Mouse (Mus musculus) bone marrow, adult 2 months (tissue): ENCODE data around the gene Smim5.

ENCODE experiments used
- CTCF ChIP-seq: fragments of 200-500 bp; IDR thresholded peaks from 2 replicates; pipeline ENCODE4 v1.5.1; 2011; ENCODE audit warnings: low read length, control low read depth; ENCODE audit not compliant: control insufficient read depth, insufficient read depth
- POLR2A ChIP-seq: fragments of 200-500 bp; IDR thresholded peaks from 2 replicates; pipeline ENCODE4 v1.6.1; 2011; ENCODE audit warnings: low read depth, mild to moderate bottlenecking, control low read depth, low read length, borderline replicate concordance; ENCODE audit not compliant: control insufficient read depth

GRCm38 (mm10) chr11:115885281-115885680 lies 14.5 kb upstream of the Smim5 start:
- TF ChIP-seq POLR2A (no peak), CTCF (no peak)
